Mouse (Mus musculus) intestine, embryonic 14.5 days (tissue): ENCODE results near the gene Gpank1. TPM values are rescaled to one million over a fixed set of nuclear protein-coding genes. Genes with fewer than 3 reads are reported as not detected.
A peak's percentile ranks its signal among the peaks of the same experiment; 100 is the strongest.

ENCODE experiments used
- ATAC-seq: fragments of 200-750 bp; cut with Nextera tagmentation; replicated peaks from 2 replicates; pipeline ENCODE4 v1.8.0; 2017; ENCODE audit warnings: low read depth, moderate number of reproducible peaks, moderate TSS enrichment, moderate library complexity; ENCODE audit not compliant: low FRiP score, low TSS enrichment
- DNase-seq: peaks from one replicate; pipeline ENCODE4 v3.0.0-alpha.2; 2018; ENCODE audit warnings: low spot score
- H3K27ac ChIP-seq: fragments of 300-500 bp; sonication (generic); 2 replicates; pipeline ENCODE4 v1.5.1; 2014; ENCODE audit warnings: low read depth, mild to moderate bottlenecking, control low read depth
- H3K27me3 ChIP-seq: fragments of 300-500 bp; sonication (generic); replicated peaks from 2 replicates; pipeline ENCODE4 v1.6.1; 2014; ENCODE audit warnings: low read length, control low read depth; ENCODE audit not compliant: control insufficient read depth, insufficient read depth
- H3K36me3 ChIP-seq: fragments of 300-500 bp; sonication (generic); 2 replicates; pipeline ENCODE4 v1.6.1; 2014; ENCODE audit warnings: low read length, control low read depth; ENCODE audit not compliant: control insufficient read depth, insufficient read depth
- H3K4me1 ChIP-seq: fragments of 300-500 bp; sonication (generic); replicated peaks from 2 replicates; pipeline ENCODE4 v1.6.1; 2014; ENCODE audit warnings: low read length, control low read depth, mixed read lengths; ENCODE audit not compliant: control insufficient read depth, insufficient read depth
- H3K4me2 ChIP-seq: fragments of 300-500 bp; sonication (generic); 2 replicates; pipeline ENCODE4 v1.6.1; 2014; ENCODE audit warnings: low read length
- H3K4me3 ChIP-seq: fragments of 300-500 bp; sonication (generic); 2 replicates; pipeline ENCODE4 v1.5.1; 2014; ENCODE audit warnings: low read depth, low read length, control low read depth, mixed read lengths
- H3K9ac ChIP-seq: fragments of 300-500 bp; sonication (generic); 2 replicates; pipeline ENCODE4 v1.6.1; 2014; ENCODE audit warnings: mild to moderate bottlenecking, low read length
- H3K9me3 ChIP-seq: fragments of 300-500 bp; sonication (generic); 2 replicates; pipeline ENCODE4 v1.6.1; 2016; ENCODE audit warnings: low read length, control low read depth; ENCODE audit not compliant: control insufficient read depth
- WGBS: fragments of 180-500 bp; shearing (Covaris S2); extraction: QIAGEN DNeasy Blood & Tissue Kit; methylation state at CpG from one replicate; pipeline ENCODE4 v1.1.7; 2014; 5-methylcytosine and 5-hydroxymethylcytosine counted together
- polyA plus RNA-seq: library from polyadenylated mRNA; unstranded; fragments of >200 nt; fragmentation: Nextera tagmentation; extraction: Ambion mirVana; gene quantifications from 2 replicates; pipeline ENCODE4 v1.2.1, GENCODE M21; 2014

Gpank1 gene
- polyA plus RNA-seq, 1 experiment from 2014 or later, result 19.7 TPM

- H3K4me3 ChIP-seq, result no peak overlapping the region
- no peaks in the 10 kb centered on the region for H3K9me3 ChIP-seq
- H3K4me1 ChIP-seq, result peaks cover 11% of the 10 kb centered on the region; the same call in 1 of the 2 replicates
- H3K27me3 ChIP-seq, result no peaks in the 10 kb centered on the region
- H3K27ac ChIP-seq, result no peak overlapping the region
- H3K9ac ChIP-seq, result no peak overlapping the region
- no peak for DNase-seq
- no peak overlapping the region for H3K4me2 ChIP-seq
- 86% methylated on average over 15 of the region's 15 CpGs for WGBS
- ATAC-seq, result no peak
- H3K36me3 ChIP-seq, result peaks cover 82% of the 10 kb centered on the region
Observed at GRCm38 (mm10) chr17:35094475-35095365, 26.5 kb upstream of the Gpank1 start.

DNA sequence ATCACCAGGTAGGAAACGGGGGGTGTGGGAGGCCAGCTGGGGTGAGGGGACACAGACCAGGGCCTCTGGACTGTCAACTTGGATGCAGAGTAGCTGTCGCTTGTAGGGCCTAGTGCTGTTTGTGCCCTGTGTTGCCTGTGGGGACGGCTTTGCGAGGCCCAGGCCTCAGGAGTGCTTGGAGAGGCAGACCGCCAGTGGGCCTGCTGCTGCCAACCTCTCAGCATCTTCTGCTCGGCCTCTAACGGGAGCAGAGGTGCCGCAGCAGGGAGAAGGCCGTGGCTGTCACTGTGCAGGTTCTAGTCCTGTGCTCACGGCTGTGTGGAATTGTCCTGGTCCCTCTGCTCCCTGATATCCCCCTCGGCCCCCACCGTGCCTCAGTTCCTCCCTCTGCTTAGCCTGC is 24.7 kb upstream of the Gpank1 start:
- Histone ChIP-seq H3K4me1 (no peaks in the 10 kb centered on the region), H3K4me2 (no peak overlapping the region), H3K4me3 (no peak overlapping the region), H3K9ac (no peak overlapping the region), H3K27ac (no peak overlapping the region), H3K27me3 (no peaks in the 10 kb centered on the region), H3K9me3 (no peaks in the 10 kb centered on the region), H3K36me3 (peaks cover 92% of the 10 kb centered on the region)
- 91% methylated on average over 12 of the region's 12 CpGs for WGBS
- DNase-seq (no peak), ATAC-seq (no peak)

- no peak for DNase-seq
Observed at GRCm38 (mm10) chr17:35097164-35097655, 24.0 kb upstream of the Gpank1 start.

DNA sequence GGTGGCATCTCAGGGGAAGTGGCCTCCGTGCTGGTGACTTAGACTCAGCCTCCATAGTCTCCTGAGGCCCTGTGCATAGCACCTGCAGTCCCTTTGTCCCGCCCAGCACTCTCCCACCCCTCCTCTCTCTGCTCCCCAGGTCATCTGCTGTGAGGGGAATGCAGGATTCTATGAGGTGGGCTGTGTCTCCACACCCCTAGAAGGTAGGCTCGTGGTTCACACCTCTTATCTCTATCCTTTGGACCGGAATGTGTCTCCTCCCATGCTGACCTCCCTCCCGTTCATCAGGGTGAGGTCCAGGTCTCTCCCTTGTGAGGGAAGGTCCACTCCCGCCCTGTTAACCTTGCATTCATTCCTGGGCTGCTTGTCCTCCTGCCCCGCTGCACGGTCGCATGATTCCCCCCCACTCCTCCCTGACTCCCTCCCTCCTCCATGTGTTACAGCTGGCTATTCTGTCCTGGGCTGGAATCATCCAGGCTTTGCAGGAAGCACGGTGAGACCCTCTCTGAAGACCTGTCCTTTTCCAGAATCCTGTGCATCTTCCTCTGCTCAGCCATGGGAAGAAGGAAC is 21.0 kb upstream of the Gpank1 start:
- no peaks in the 10 kb centered on the region for H3K27me3 ChIP-seq
- peaks cover 78% of the 10 kb centered on the region for H3K36me3 ChIP-seq
- no peak overlapping the region for H3K27ac ChIP-seq
- H3K4me2 ChIP-seq, result no peak overlapping the region
- H3K9me3 ChIP-seq, result no peaks in the 10 kb centered on the region
- no peak overlapping the region for H3K9ac ChIP-seq
- ATAC-seq (peak; percentile 40), DNase-seq (no peak)
- no peak overlapping the region for H3K4me3 ChIP-seq
- WGBS, result 61% methylated on average over 10 of the region's 10 CpGs
- H3K4me1 ChIP-seq, result peaks cover 5% of the 10 kb centered on the region

More at GRCm38 (mm10) chr17:35097164-35097655, 24.0 kb upstream of the Gpank1 start:
- no peak for ATAC-seq
- 91% methylated on average over 12 of the region's 12 CpGs for whole genome bisulfite sequencing
- Histone ChIP-seq H3K4me1 (no peaks in the 10 kb centered on the region), H3K27me3 (no peaks in the 10 kb centered on the region), H3K9ac (no peak overlapping the region), H3K4me2 (no peak overlapping the region), H3K27ac (no peak overlapping the region), H3K36me3 (peaks cover 94% of the 10 kb centered on the region), H3K4me3 (no peak overlapping the region), H3K9me3 (no peaks in the 10 kb centered on the region)

DNA sequence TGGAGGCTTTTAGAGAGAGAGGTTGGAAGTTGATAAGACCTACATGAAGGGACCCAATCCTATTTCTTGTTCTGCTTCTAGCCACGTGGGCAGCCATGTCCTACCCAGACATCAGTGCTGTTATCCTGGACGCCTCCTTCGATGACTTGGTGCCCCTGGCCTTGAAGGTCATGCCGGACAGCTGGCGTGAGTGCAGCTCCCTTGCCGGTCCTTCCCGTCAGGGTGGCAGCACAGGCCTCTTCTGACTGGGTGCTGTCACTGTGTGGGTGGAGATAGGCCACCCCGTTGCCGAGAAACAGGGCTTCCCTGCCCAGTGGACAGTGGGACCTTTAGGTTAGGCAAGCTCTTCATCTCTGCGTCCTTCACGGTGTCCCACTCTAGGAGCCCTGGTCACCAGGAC is 20.1 kb upstream of the Gpank1 start:
- no peaks in the 10 kb centered on the region for H3K27me3 ChIP-seq
- H3K9me3 ChIP-seq, result no peaks in the 10 kb centered on the region
- H3K4me1 ChIP-seq, result peaks cover 5% of the 10 kb centered on the region
- WGBS, result 89% methylated on average over 11 of the region's 11 CpGs
- H3K27ac ChIP-seq, result no peak overlapping the region
- H3K9ac ChIP-seq, result no peak overlapping the region
- no peak overlapping the region for H3K4me2 ChIP-seq
- ATAC-seq (no peak), DNase-seq (no peak)
- no peak overlapping the region for H3K4me3 ChIP-seq
- H3K36me3 ChIP-seq, result peaks cover 73% of the 10 kb centered on the region

- Histone ChIP-seq H3K4me1 (peaks cover 5% of the 10 kb centered on the region), H3K9ac (no peak overlapping the region), H3K27me3 (no peaks in the 10 kb centered on the region), H3K4me2 (no peak overlapping the region), H3K36me3 (peaks cover 61% of the 10 kb centered on the region), H3K27ac (peak overlapping the region; percentile 9; the same call in 1 of the 2 replicates), H3K9me3 (no peaks in the 10 kb centered on the region), H3K4me3 (no peak overlapping the region)
- ATAC-seq (no peak), DNase-seq (no peak)
- WGBS, result 68% methylated on average over 8 of the region's 8 CpGs
Observed at GRCm38 (mm10) chr17:35102299-35102698, 19.0 kb upstream of the Gpank1 start.

GRCm38 (mm10) chr17:35103221-35103690 is 18.0 kb upstream of the Gpank1 start:
- no peak overlapping the region for H3K9ac ChIP-seq
- no peak; the same call in 1 of the 2 replicates for ATAC-seq
- 56% methylated on average over 6 of the region's 6 CpGs for WGBS

GRCm38 (mm10) chr17:35104079-35104478 is 17.2 kb upstream of the Gpank1 start:
- no peak overlapping the region for H3K4me3 ChIP-seq
- ATAC-seq (no peak), DNase-seq (no peak)
- H3K9me3 ChIP-seq, result no peaks in the 10 kb centered on the region
- H3K27ac ChIP-seq, result no peak overlapping the region
- 82% methylated on average over 7 of the region's 7 CpGs for WGBS
- H3K4me2 ChIP-seq, result no peak overlapping the region
- no peak overlapping the region for H3K9ac ChIP-seq
- H3K27me3 ChIP-seq, result no peaks in the 10 kb centered on the region
- H3K36me3 ChIP-seq, result peaks cover 44% of the 10 kb centered on the region
- H3K4me1 ChIP-seq, result peaks cover 5% of the 10 kb centered on the region

More at GRCm38 (mm10) chr17:35103221-35103690, 18.0 kb upstream of the Gpank1 start:
- DNase-seq, result no peak
- Histone ChIP-seq H3K4me1 (peaks cover 5% of the 10 kb centered on the region), H3K36me3 (peaks cover 52% of the 10 kb centered on the region), H3K4me2 (no peak overlapping the region), H3K9me3 (no peaks in the 10 kb centered on the region), H3K27ac (no peak overlapping the region), H3K4me3 (no peak overlapping the region), H3K27me3 (no peaks in the 10 kb centered on the region)
